Mouse (Mus musculus) testis, adult 2 months (tissue): ENCODE measurements around the gene 0610030E20Rik. TPM values are rescaled to one million over a fixed set of nuclear protein-coding genes. Genes with fewer than 3 reads are reported as not detected.
A peak's percentile ranks its signal among the peaks of the same experiment; 100 is the strongest.

Source experiments
- H3K27ac ChIP-seq: fragments of 200-500 bp; 2 replicates; pipeline ENCODE4 v1.5.1; 2012; ENCODE audit warnings: low read depth, low read length; ENCODE audit not compliant: control insufficient read depth, insufficient read depth
- H3K27me3 ChIP-seq: fragments of 200-500 bp; 2 replicates; pipeline ENCODE4 v1.6.1; 2012; ENCODE audit warnings: mild to moderate bottlenecking, low read length, moderate library complexity; ENCODE audit not compliant: control insufficient read depth, insufficient read depth
- H3K36me3 ChIP-seq: fragments of 200-500 bp; 2 replicates; pipeline ENCODE4 v1.6.1; 2012; ENCODE audit warnings: mild to moderate bottlenecking, low read length; ENCODE audit not compliant: control insufficient read depth, insufficient read depth
- H3K4me1 ChIP-seq: fragments of 200-500 bp; 2 replicates; pipeline ENCODE4 v1.6.1; 2012; ENCODE audit warnings: low read length; ENCODE audit not compliant: control insufficient read depth, insufficient read depth
- H3K4me3 ChIP-seq: fragments of 200-500 bp; 2 replicates; pipeline ENCODE4 v1.5.1; 2012; ENCODE audit warnings: low read depth, mild to moderate bottlenecking, low read length, moderate library complexity, mixed read lengths; ENCODE audit not compliant: control insufficient read depth
- CTCF ChIP-seq: fragments of 200-500 bp; IDR thresholded peaks from 2 replicates; pipeline ENCODE4 v1.5.1; 2012; ENCODE audit warnings: low read depth, mild to moderate bottlenecking, inconsistent platforms, low read length, moderate library complexity; ENCODE audit not compliant: control insufficient read depth, insufficient read depth, insufficient replicate concordance
- POLR2A ChIP-seq: fragments of 200-500 bp; IDR thresholded peaks from 2 replicates; pipeline ENCODE4 v1.6.1; 2012; ENCODE audit warnings: low read depth, mild to moderate bottlenecking, inconsistent platforms, low read length, moderate library complexity; ENCODE audit not compliant: control insufficient read depth
- polyA plus RNA-seq: library from polyadenylated mRNA; depleted of rRNA; stranded (reverse); fragments of >200 nt; gene quantifications from 2 replicates; pipeline ENCODE4 v1.2.3, GENCODE M21; 2012; rRNA removed

Gene 0610030E20Rik
- polyA plus RNA-seq: 19.6 and 21.5 TPM in 2 replicates

DNA sequence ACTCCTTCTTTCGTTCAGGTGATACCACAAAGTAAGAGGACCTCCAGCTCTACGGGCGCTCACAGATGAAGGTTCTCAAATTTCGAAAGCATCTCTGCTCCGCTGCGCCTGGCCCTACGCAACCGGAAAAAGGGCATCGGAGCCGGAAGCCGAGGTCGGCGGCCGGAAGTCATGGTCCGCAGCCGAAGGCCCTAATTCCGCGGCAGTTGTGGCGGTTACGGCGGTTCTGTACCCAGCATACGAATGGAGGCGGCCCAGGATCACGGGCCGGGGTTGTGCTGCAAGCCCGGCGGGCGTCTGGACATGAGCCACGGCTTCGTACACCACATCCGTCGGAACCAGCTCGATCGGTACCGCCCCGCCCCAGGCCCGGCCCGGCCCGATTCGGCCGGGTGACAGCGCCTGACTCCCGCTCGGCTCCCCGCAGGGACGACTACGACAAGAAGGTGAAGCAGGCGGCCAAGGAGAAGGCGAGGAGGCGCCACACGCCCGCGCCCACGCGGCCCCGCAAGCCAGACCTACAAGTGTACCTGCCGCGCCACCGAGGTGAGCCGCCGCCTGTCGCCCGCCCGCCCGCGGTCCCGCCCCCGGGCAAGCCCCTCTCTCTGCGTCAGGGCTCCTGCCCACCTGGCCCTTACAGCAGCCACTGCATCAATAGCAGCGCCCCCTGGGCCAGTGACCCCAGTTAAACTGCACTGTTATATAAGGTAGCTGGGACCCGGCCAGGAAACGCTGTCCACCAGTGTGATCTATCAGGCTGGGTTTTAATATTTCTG lies at the start of gene 0610030E20Rik:
Gene 0610030E20Rik (plus strand): TSS at position 152 of the 776 bp plus-strand sequence.
- peak within 1 kb of the TSS; percentile 94 for H3K27ac ChIP-seq
- no peaks in the 10 kb centered on the region; the same call in 1 of the 2 replicates for H3K4me1 ChIP-seq
- no peaks in the 10 kb centered on the region for H3K27me3 ChIP-seq
- peaks cover 4% of the 10 kb centered on the region for H3K36me3 ChIP-seq
- peak within 1 kb of the TSS; percentile 83 for H3K4me3 ChIP-seq
- TF ChIP-seq CTCF (no peak), POLR2A (peak; percentile 78)

- Histone ChIP-seq H3K36me3 (no peaks in the 10 kb centered on the region), H3K4me1 (no peaks in the 10 kb centered on the region), H3K4me3 (no peak overlapping the region), H3K27ac (no peak overlapping the region), H3K27me3 (no peaks in the 10 kb centered on the region)
- TF ChIP-seq CTCF (no peak), POLR2A (no peak)
These were observed 49.3 kb upstream of the 0610030E20Rik start for GRCm38 (mm10) chr6:72297825-72298224.

GRCm38 (mm10) chr6:72302349-72302925 lies 44.7 kb upstream of the 0610030E20Rik start:
- Histone ChIP-seq H3K27ac (no peak overlapping the region), H3K4me3 (no peak overlapping the region), H3K27me3 (no peaks in the 10 kb centered on the region), H3K36me3 (no peaks in the 10 kb centered on the region), H3K4me1 (no peaks in the 10 kb centered on the region)
- no peak for TF ChIP-seq CTCF
- TF ChIP-seq POLR2A: no peak

- Histone ChIP-seq H3K4me3 (no peak overlapping the region), H3K36me3 (no peaks in the 10 kb centered on the region), H3K4me1 (no peaks in the 10 kb centered on the region), H3K27me3 (no peaks in the 10 kb centered on the region), H3K27ac (no peak overlapping the region)
- TF ChIP-seq POLR2A (no peak), CTCF (no peak)
These were observed 43.6 kb upstream of the 0610030E20Rik start for GRCm38 (mm10) chr6:72303510-72303909.

DNA sequence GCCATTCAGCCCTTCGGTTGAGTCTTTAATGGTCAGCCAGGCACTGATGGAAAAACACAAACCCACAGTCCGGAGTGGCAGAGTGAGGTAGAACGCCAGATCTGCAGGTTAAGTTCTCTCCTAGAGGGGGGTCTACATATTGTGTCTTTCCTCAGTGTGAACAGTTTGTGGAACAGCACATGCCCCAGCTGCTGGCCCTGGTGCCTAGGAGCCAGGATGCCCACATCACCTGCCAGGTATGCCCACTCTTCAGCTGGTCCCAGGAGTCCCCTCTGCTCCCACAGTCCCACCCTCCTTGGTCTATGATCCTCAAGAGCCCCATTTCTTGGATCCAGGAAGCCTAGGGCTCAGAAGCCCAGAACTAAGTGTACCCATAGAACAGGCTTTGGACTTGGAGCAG lies 34.9 kb upstream of the 0610030E20Rik start:
- Histone ChIP-seq H3K4me1 (no peaks in the 10 kb centered on the region; the same call in 1 of the 2 replicates), H3K27me3 (no peaks in the 10 kb centered on the region), H3K27ac (no peak overlapping the region), H3K4me3 (no peak overlapping the region), H3K36me3 (no peaks in the 10 kb centered on the region)
- TF ChIP-seq CTCF (no peak), POLR2A (no peak)

DNA sequence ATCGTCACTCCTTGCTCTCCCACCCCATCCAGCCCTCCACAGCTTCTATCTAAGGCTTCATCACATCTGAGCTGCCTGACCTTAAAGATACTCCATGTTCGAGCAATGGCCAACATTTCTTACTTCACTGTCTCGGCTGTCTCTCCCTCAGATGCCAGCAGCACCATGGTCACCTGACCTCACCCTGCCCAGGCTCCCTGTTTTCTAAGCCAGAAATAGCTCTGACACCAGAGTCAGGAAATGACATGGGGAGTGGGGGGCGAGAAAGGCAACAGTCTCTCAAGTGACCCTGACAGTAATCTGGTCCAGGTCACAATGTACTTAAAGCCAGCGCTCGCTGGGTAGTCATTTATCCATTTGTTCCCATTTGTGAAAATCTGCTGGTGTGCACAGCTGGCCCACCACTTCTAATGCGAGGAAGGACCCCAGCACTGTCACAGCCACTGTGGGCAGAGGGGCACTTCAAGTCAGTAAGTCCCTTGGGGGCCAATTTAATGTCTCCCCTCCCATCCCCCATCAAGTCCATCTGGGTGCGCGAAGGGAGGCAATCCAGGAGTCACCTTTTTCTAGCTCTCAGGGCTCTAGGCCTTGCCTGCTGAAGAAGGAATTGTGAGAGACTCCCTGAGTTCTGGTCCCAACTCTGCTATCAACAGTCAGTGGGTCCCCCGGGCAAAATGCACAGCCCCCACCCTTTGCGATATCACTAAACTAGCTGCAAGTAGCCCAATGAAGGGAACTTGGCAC lies 33.8 kb upstream of the 0610030E20Rik start:
- Histone ChIP-seq H3K4me3 (no peak overlapping the region), H3K4me1 (no peaks in the 10 kb centered on the region; the same call in 1 of the 2 replicates), H3K36me3 (peaks cover 1% of the 10 kb centered on the region), H3K27me3 (no peaks in the 10 kb centered on the region), H3K27ac (no peak overlapping the region)
- no peak for TF ChIP-seq CTCF
- TF ChIP-seq POLR2A: no peak

DNA sequence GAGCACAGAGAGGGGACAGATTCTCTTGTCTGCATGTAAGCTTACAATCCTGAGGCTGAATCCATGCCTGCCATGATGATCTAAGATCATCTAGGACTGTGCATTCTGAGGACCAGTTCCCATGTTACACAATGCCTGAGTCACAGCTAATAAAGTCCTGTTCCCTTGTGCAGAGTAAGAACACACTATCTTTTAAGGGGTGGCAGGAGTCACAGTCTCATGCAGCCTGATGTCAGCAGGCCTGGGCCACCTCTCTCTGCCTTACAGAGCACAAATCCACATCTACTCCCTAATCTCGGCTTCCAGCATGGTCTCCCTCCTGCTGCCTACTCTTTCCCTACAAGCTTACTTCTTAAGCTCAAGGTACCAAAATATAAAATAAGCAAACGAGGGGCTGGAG lies 31.7 kb upstream of the 0610030E20Rik start:
- Histone ChIP-seq H3K27me3 (no peaks in the 10 kb centered on the region), H3K27ac (no peak overlapping the region), H3K4me3 (no peak overlapping the region), H3K4me1 (no peaks in the 10 kb centered on the region; the same call in 1 of the 2 replicates), H3K36me3 (peaks cover 6% of the 10 kb centered on the region)
- TF ChIP-seq CTCF: no peak
- no peak for TF ChIP-seq POLR2A
